Mouse (Mus musculus) embryonic facial prominence, embryonic 11.5 days (tissue): ENCODE data around the gene Gabbr2. TPM values are rescaled to one million over a fixed set of nuclear protein-coding genes. Genes with fewer than 3 reads are reported as not detected.

Experiments
- ATAC-seq: fragments of 200-750 bp; cut with Nextera tagmentation; replicated peaks from 2 replicates; pipeline ENCODE4 v1.8.0; 2017; ENCODE audit warnings: low read depth; ENCODE audit not compliant: insufficient number of reproducible peaks, low FRiP score, low TSS enrichment
- DNase-seq: peaks from one replicate; pipeline ENCODE4 v3.0.0-alpha.2; 2015; ENCODE audit warnings: low spot score
- H3K27ac ChIP-seq: fragments of 300-500 bp; sonication (generic); replicated peaks from 2 replicates; pipeline ENCODE4 v1.5.1; 2014; ENCODE audit warnings: mild to moderate bottlenecking, low read depth, low read length, control low read depth
- H3K27me3 ChIP-seq: fragments of 300-500 bp; sonication (generic); 2 replicates; pipeline ENCODE4 v1.6.1; 2014; ENCODE audit warnings: mild to moderate bottlenecking, low read length, moderate library complexity, mixed read lengths; ENCODE audit not compliant: control insufficient read depth, insufficient read depth
- H3K36me3 ChIP-seq: fragments of 300-500 bp; sonication (generic); replicated peaks from 2 replicates; pipeline ENCODE4 v1.6.1; 2014; ENCODE audit warnings: low read depth, mild to moderate bottlenecking, low read length, moderate library complexity, mixed read lengths; ENCODE audit not compliant: control insufficient read depth, insufficient read depth
- H3K4me1 ChIP-seq: fragments of 300-500 bp; sonication (generic); 2 replicates; pipeline ENCODE4 v1.6.1; 2014; ENCODE audit warnings: low read length, mixed read lengths; ENCODE audit not compliant: control insufficient read depth, insufficient read depth
- H3K4me2 ChIP-seq: fragments of 300-500 bp; sonication (generic); 2 replicates; pipeline ENCODE4 v1.6.1; 2014; ENCODE audit warnings: low read depth, mild to moderate bottlenecking, control low read depth, low read length, moderate library complexity
- H3K4me3 ChIP-seq: fragments of 300-500 bp; sonication (generic); 2 replicates; pipeline ENCODE4 v1.5.1; 2014; ENCODE audit warnings: low read depth, low read length, control low read depth
- H3K9ac ChIP-seq: fragments of 300-500 bp; sonication (generic); replicated peaks from 2 replicates; pipeline ENCODE4 v1.6.1; 2014; ENCODE audit warnings: mild to moderate bottlenecking, control low read depth, low read length
- H3K9me3 ChIP-seq: fragments of 300-500 bp; sonication (generic); replicated peaks from 2 replicates; pipeline ENCODE4 v1.6.1; 2016; ENCODE audit warnings: mild to moderate bottlenecking, low read length, inconsistent platforms, mixed read lengths; ENCODE audit not compliant: control insufficient read depth
- WGBS: fragments of 180-500 bp; shearing (Covaris S2); extraction: QIAGEN DNeasy Blood & Tissue Kit; methylation state at CpG from one replicate; pipeline ENCODE4 v1.1.7; 2014; 5-methylcytosine and 5-hydroxymethylcytosine counted together
- polyA plus RNA-seq: library from polyadenylated mRNA; unstranded; fragments of >200 nt; fragmentation: Nextera tagmentation; extraction: Ambion mirVana; gene quantifications from 2 replicates; pipeline ENCODE4 v1.2.1, GENCODE M21; 2014

The Gabbr2 gene
- polyA plus RNA-seq, 1 experiment from 2014 or later = 0.25 TPM

DNA sequence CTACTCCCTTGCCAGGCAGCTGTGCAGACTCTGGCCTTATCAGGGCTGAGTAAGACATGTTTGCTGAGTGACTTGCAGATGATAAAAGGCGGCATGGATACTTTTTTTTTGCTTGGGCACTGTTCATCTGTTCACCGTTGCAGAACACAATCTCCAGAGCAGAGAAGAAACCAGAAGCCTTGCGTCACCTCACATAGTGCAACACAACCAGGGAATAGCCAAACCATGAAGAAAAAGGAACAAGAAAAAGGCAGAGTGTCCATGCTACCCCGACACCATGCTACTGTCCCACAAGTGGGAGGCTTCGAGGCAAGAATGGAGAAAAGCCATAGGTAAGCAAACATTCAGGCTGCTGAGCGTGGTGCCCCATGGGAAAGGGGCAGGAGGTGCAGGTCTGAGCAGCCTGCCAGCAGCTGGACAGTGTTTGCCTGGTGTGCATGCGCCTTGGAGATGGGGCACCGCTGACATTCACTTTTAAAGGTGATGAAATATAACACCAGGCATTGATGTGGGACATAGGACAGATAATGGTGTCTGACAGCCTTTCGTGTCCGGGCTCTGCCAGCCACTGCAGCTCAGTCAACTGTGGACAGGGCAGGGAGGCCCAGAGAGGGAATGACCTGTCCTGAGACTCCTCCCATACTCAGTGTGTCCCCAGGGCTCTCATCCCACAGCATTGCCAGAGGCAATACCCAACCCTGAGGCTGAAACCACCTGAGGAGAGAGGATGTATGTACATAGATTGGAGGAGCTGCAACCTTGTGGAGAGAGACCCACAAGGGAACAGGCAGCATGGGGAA, 31.3 kb upstream of the Gabbr2 start:
- 0 out of 2 replicates have a peak, but pooled peaks have one; percentile 20 for ATAC-seq
- H3K27me3 ChIP-seq = no peaks in the 10 kb centered on the region
- no peak overlapping the region for H3K9ac ChIP-seq
- no peak for DNase-seq
- WGBS = 82% methylated on average over 10 of the region's 10 CpGs
- no peak overlapping the region for H3K4me2 ChIP-seq
- no peaks in the 10 kb centered on the region for H3K4me1 ChIP-seq
- H3K4me3 ChIP-seq = no peak overlapping the region
- H3K36me3 ChIP-seq = no peaks in the 10 kb centered on the region
- no peak overlapping the region for H3K27ac ChIP-seq
- H3K9me3 ChIP-seq = no peaks in the 10 kb centered on the region

DNA sequence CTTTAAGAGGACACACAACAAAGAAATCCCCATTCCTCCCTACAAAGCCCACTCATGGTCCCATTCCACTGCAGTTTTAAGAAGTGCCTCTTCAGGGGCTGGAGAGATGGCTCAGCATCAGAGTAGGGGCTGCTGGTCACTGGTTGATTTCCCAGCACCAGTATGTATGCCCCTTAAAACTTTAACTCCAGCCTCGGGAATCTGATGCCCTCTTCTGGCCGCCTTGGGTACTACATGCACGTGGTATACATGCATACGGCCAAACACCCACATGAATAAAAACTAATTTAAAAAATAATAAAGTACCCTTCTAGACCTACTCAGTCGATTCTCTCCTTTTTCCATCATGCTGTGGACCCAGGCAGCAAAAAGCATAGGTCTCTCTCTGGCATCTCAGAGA, 28.9 kb upstream of the Gabbr2 start:
- Histone ChIP-seq H3K9ac (no peak overlapping the region), H3K27me3 (no peaks in the 10 kb centered on the region), H3K9me3 (no peaks in the 10 kb centered on the region), H3K4me3 (no peak overlapping the region), H3K4me2 (no peak overlapping the region), H3K36me3 (no peaks in the 10 kb centered on the region), H3K27ac (no peak overlapping the region), H3K4me1 (no peaks in the 10 kb centered on the region)
- DNase-seq (peak; percentile 60), ATAC-seq (no peak)
- 14% methylated on average over 5 of the region's 5 CpGs for WGBS

DNA sequence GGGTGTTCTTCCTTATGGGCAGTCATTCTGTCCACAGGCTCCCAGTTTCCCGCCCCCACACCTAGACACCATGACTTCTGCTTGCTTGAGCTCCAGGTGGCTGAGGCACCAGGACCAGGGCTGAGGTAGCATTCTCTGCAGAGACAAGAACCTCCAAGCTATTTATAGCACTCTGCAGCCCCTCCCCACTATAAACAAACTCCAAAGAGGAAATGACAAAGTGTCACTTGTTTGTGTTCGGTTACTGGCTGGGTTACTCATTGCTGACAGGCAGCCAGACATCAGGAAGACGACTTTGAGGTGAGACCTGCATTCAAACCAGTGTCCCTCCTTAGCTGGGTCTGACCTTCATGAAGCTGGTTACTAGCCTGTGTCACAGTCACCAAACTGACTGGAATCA, 23.5 kb upstream of the Gabbr2 start:
- no peak for DNase-seq
- H3K9ac ChIP-seq = no peak overlapping the region
- no peak overlapping the region for H3K4me3 ChIP-seq
- H3K9me3 ChIP-seq = no peaks in the 10 kb centered on the region
- no peak for ATAC-seq
- H3K36me3 ChIP-seq = no peaks in the 10 kb centered on the region
- H3K4me2 ChIP-seq = no peak overlapping the region
- no peaks in the 10 kb centered on the region for H3K27me3 ChIP-seq
- 38% methylated on average over 3 of the region's 3 CpGs for WGBS
- no peak overlapping the region for H3K27ac ChIP-seq
- no peaks in the 10 kb centered on the region; the same call in 1 of the 2 replicates for H3K4me1 ChIP-seq

DNA sequence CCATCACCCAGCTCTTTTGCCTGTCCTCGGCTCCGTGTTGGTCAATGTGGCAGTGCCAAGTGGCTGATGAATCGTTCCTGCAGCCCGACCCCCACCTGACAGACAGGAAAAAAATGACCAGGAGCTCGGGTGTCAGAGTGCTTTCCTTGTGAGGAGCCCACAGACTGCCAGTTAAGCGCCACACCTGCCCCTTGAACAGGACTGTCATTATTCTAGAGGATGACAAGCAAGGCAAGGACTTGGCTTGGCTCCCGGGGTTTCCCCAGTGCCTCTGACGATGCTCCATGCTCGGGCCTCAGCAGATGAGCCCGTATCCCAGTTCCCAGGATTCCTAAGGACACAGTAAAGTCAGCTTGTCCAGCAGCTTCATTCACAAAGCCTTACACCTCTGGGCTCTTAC, 20.8 kb upstream of the Gabbr2 start:
- H3K4me2 ChIP-seq = no peak overlapping the region
- H3K27ac ChIP-seq = no peak overlapping the region
- no peaks in the 10 kb centered on the region for H3K36me3 ChIP-seq
- H3K9ac ChIP-seq = no peak overlapping the region
- H3K4me3 ChIP-seq = no peak overlapping the region
- no peaks in the 10 kb centered on the region for H3K27me3 ChIP-seq
- DNase-seq (no peak), ATAC-seq (no peak)
- no peaks in the 10 kb centered on the region for H3K9me3 ChIP-seq
- WGBS = 75% methylated on average over 10 of the region's 10 CpGs
- no peaks in the 10 kb centered on the region; the same call in 1 of the 2 replicates for H3K4me1 ChIP-seq

DNA sequence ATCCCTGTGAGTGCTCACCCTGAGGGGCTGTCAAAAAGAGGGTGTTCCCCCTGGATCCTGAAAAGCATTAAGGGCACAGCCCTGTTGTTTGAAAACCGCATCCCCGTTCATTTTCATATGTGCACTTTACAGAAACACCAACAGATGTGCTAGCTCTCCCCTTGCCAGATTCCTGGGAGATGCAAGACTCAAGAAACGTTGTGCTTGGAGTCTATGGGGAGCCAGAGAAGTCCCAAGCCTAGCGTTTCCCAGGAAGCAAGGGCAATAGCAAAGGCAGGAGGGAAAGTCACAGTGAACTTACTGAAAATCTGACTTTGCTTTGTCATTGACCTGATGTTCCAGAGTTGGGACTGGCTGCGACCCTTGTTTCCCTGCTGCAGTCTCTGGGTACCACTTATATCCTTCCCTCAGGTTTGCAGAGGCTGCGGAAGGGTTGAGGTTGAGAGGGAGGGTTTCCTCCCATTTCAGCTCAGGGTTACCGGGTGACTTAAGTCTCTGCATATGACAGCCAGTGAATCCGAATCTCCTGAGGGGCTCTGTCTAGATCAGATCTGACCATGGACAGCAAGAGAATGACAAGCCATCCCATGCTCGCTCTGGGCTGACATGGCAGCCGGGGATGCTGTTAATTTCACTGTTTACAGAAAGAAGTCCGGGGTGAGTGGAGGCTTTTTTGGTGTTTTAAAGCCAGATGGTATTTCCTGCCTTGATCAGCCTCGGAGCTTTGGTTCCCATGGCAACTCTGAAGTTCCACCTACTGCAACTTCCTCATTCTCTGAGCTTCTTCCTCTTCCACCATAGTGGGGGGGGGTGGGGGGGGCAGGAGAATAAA, 18.9 kb upstream of the Gabbr2 start:
- no peak for ATAC-seq
- no peak overlapping the region for H3K4me2 ChIP-seq
- no peak overlapping the region for H3K27ac ChIP-seq
- no peaks in the 10 kb centered on the region for H3K9me3 ChIP-seq
- H3K27me3 ChIP-seq = no peaks in the 10 kb centered on the region
- H3K36me3 ChIP-seq = no peaks in the 10 kb centered on the region
- peak; percentile 45 for DNase-seq
- no peak overlapping the region for H3K9ac ChIP-seq
- no peak overlapping the region for H3K4me3 ChIP-seq
- WGBS = 46% methylated on average over 12 of the region's 12 CpGs
- no peaks in the 10 kb centered on the region; the same call in 1 of the 2 replicates for H3K4me1 ChIP-seq

DNA sequence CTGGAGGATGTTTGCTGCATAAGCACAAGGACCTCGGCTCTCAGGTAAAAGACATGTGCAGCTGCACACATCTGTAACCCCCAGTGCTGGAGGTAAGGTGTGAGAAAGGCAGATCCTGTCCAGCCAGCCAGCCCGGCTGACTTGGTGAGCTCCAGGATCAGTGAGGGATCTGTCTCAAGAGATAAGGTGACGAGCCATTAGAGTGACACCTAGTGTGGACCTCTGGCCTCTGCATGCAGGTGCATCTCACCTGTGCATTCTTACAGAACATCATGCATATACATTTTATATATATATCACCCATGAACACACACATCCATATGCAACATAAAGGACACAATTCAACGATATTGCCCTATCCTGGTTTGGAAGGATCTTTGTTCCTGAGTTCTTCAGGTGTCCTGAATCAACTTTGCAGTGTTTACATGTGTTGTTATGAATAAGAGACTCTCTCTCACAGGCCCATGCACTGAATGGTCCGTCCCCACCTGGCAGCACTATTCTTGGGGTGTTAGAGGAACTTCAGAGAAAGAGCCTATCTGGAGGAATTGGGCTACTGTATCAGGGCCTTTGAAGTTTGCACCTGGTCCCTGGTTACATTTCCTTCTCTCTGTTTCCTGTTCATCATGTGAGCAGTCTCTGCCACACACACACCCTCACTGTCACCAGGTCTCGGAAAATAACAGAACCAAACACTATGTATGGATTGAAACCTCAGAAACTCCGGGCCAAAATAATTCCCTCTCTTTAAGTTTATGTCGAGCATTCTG, 9.1 kb upstream of the Gabbr2 start:
- ATAC-seq = no peak
- Histone ChIP-seq H3K9me3 (no peaks in the 10 kb centered on the region), H3K9ac (no peak overlapping the region), H3K4me3 (no peak overlapping the region), H3K36me3 (no peaks in the 10 kb centered on the region), H3K27me3 (no peaks in the 10 kb centered on the region), H3K4me1 (no peaks in the 10 kb centered on the region), H3K27ac (no peak overlapping the region), H3K4me2 (no peak overlapping the region)
- WGBS = 71% methylated on average over 8 of the region's 8 CpGs
- no peak for DNase-seq

DNA sequence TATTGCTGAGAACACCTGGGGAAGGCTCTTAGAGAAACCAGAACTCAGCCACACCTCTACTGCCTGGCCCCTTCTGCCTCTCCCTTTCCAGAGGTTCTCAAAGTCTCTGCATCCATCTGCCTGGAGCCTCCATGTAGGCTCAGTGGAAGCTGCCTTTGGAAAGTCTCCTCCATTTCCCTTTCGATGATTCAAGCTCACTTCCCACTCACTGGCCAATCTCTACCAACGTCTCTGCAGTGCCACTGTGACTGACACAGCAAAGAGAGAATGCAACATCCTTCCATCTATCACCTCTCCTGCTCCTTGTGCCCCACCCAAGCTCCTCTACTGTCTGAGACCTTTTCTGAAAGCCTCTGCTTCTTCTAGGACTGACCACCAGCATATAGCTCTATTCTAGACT, 6.3 kb upstream of the Gabbr2 start:
- Histone ChIP-seq H3K27me3 (0 out of 2 replicates have a peak, but pooled peaks cover 2% of the 10 kb centered on the region), H3K4me1 (no peaks in the 10 kb centered on the region), H3K9me3 (no peaks in the 10 kb centered on the region), H3K9ac (no peak overlapping the region), H3K27ac (no peak overlapping the region), H3K4me2 (no peak overlapping the region), H3K4me3 (no peak overlapping the region), H3K36me3 (no peaks in the 10 kb centered on the region)
- 88% methylated on average over 2 of the region's 2 CpGs for WGBS
- ATAC-seq (no peak), DNase-seq (no peak)
